Mouse (Mus musculus) thymus, adult 2 months (tissue): ENCODE results near the gene Gna15.

Experiments used
- CTCF ChIP-seq: fragments of 200-500 bp; IDR thresholded peaks from 2 replicates; pipeline ENCODE4 v1.5.1; 2012; ENCODE audit warnings: mild to moderate bottlenecking, control low read depth, low read length, moderate library complexity, borderline replicate concordance; ENCODE audit not compliant: control insufficient read depth, poor library complexity, insufficient read depth; ENCODE audit errors: extremely low read depth
- POLR2A ChIP-seq: fragments of 200-500 bp; IDR thresholded peaks from 2 replicates; pipeline ENCODE4 v1.6.1; 2012; ENCODE audit warnings: mild to moderate bottlenecking, low read length, control low read depth, moderate library complexity; ENCODE audit not compliant: control insufficient read depth, poor library complexity, insufficient read depth; ENCODE audit errors: extremely low read depth

GRCm38 (mm10) chr10:81462415-81462804 is 61.6 kb downstream of the Gna15 start:
- TF ChIP-seq CTCF: no peak
- no peak for TF ChIP-seq POLR2A
